Mouse (Mus musculus): ENCODE data around the gene Rfx4.

DNA sequence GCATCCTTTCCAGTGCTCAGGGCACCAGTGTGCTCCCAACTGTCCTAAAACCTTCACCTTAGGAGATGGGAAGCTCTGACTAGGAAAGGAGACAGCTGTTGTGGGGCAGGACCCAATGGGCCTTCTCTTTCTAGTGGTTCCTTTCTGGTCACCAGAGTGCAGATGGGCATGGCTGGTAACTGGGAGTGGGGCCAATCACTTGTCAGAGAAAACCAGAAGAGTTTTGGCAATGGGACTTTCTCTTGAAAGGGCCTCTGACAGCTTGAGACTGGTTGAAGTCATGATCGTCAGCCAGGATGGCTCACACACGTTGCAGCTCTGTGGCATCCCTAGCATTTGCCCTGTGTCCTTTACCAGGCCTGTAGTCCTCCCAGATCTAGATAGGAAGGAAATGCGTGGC, 152.1 kb downstream of the Rfx4 start:
- TF ChIP-seq CTCF (IDR thresholded peaks at IDR 0.05) (no peak), EP300 (IDR thresholded peaks at IDR 0.05) (no peak)
